Mouse (Mus musculus) layer of hippocampus, postnatal 36 days (tissue): ENCODE measurements around the gene Gys1. TPM values are rescaled to one million over a fixed set of nuclear protein-coding genes. Genes with fewer than 3 reads are reported as not detected.
"Not testable (repeated sequence)": the region's sequence is repeated elsewhere in the genome, so short reads cannot be mapped to it uniquely, and the experiment has no call there.

Source experiments
- DNase-seq, 2 experiments: peaks; one replicate each; pipeline ENCODE4 v3.0.0; 2022
- total RNA-seq, 2 experiments: library from RNA; stranded (reverse); gene quantifications; 2 replicates each; pipeline ENCODE4 v1.2.3; 2021

The Gys1 gene
- total RNA-seq = 10 to 100 TPM; 14.5 to 18.6 TPM

GRCm38 (mm10) chr7:45434203-45435015 lies at the start of gene Gys1:
Gene Gys1 (plus strand): TSS chr7:45434844.
- peak; percentile 100 for DNase-seq

DNA sequence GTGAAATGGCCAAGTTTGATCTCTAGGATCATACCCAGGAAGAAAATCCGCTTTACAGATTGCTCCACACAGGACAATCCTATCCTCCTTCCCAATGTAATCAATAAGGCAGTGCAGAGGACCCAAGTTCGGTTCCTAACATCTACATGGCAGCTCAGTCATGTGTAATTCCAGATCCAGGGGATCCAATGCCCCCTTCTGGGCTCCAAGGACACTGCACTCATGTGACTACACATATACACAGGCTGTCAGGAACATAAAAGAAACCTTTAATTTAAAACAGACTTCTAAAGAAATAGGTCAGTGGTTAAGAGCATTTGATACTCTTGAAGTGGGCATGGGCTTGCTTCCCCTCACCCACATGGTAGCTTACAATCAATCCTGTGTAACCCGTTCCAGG lies 48.6 kb upstream of the Gys1 start:
- DNase-seq = no peak

DNA sequence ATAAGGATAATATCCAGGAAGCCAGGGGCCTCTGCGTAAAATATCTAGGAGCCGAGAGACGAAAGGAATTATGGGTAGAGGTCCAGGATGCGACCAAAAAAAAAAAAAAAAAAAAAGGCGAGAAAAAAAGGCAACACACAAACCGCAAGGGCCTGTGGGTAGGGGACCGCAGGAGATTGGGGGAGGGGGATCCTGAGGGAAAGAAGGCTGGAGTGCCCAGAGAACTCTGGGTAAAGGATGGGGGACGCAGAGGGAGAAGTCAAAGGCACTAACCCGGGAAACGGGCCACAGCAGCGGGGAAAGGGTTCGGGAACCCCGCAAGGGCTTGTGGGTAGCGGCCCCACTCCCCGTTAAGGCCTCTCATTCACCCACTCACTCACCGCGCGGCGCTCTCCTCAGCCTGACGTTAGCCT lies 39.5 kb upstream of the Gys1 start:
- no peak for DNase-seq

GRCm38 (mm10) chr7:45395578-45396336 lies 38.9 kb upstream of the Gys1 start, which contains the start of gene Snrnp70:
Gene Snrnp70 (minus strand): TSS chr7:45395742.
- DNase-seq = peak; percentile 100

GRCm38 (mm10) chr7:45396337-45396775 lies 38.3 kb upstream of the Gys1 start:
- not testable (repeated sequence) for DNase-seq

DNA sequence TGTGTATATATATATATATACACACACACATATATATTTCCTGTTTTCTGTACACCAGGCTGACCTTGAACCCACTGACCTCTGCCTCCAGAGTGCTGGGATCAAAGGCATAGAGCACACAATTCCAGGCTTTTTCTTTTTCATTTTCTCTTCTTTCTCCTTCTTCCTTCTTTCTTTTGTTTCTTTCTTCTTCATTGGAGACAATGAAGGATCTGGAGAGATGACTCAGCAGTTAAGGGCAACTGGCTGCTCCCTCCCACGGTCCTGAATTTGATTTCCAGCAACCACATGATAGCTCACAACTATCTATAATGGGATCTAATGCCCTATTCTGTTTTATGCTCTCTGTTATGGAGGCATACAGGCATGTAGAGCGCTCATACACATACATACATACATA lies 37.9 kb upstream of the Gys1 start:
- DNase-seq = no peak

- no peak for DNase-seq
Observed at GRCm38 (mm10) chr7:45401521-45402085, 33.0 kb upstream of the Gys1 start.

GRCm38 (mm10) chr7:45403532-45404261 lies 30.9 kb upstream of the Gys1 start:
- DNase-seq = no peak

DNA sequence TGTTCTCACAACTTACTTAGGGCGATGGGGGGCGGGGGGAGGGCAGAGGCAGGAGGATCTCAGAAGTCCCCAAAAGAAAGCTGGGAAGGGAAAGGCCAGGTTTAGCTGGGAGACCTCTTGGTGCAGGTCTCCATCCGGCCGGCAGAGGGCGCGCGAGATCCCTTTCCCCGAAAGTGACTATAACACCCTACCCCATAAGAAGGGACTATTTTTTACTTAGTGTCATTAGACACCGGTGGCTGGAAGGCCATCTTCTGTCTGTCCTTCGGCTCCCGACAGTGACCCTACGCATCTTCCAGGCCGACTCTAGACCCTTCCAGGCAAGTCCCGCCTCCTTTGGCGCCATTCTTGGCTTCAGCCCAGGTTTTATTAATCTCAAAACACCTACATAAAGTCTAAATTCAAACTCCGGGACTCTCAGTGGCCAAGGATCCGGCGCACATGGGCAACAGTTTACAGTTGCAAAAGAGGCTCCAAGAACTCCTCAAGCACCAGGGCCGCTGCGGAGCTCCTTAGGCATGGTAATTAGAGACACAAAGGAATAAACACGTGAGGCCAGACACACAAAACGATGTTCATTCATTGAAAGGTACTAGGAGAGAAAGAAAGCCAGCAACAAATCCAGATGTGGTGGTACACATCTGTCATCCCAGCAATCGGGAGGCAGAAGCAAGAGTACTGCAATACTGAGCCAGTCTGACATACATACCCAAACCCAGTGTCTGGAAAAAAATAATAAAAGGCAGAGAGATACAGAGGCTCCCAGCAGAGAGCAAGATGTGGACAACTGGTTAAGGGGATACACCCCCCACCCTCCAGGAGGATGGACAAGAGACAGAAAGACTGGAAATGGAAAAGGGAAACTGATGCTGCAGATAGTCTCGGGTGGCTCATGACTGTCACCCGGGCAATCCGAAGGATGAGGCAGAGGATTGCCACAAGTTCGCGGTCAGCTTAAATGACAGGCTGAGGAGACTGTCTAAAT lies 29.3 kb upstream of the Gys1 start, which contains the start of gene Kcna7:
Gene Kcna7, plus strand, starts transcription at position 563 of the 985 bp plus-strand sequence.
- DNase-seq = peak; percentile 50 to 67

GRCm38 (mm10) chr7:45406157-45407156 lies 28.2 kb upstream of the Gys1 start:
- DNase-seq = no peak

DNA sequence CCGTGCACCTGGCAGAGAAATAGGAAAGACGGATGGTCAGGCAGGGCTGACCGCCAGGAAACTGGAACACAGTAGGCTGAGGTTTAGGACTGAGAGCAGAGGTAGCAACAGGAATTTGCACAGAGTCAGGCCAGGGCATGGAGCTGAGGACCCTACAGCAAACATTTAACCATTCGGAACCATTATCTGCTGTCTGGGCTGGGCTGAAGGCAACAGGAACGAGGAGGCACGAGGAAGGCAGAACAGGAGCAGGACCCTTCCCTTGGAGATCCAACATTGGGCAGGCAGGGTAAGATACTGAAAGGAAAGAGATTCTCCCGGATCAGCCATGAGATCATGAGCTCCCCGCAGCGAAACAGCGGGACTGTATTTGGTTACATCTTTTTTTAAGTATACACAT lies 26.8 kb upstream of the Gys1 start:
- no peak for DNase-seq

GRCm38 (mm10) chr7:45408351-45408750 lies 26.3 kb upstream of the Gys1 start:
- DNase-seq = no peak

DNA sequence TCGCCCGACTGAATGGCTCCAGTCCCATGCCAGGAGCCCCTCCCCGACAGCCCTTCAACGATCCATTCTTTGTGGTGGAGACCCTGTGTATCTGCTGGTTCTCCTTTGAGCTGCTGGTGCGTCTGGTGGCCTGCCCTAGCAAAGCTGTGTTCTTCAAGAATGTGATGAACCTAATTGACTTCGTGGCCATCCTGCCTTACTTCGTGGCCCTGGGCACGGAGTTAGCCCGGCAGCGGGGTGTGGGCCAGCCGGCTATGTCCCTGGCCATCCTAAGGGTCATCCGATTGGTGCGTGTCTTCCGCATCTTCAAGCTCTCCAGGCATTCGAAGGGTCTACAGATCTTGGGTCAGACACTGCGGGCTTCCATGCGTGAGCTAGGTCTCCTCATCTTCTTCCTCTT lies 25.7 kb upstream of the Gys1 start:
- no peak for DNase-seq

- no peak for DNase-seq
Observed at GRCm38 (mm10) chr7:45409497-45410163, 25.0 kb upstream of the Gys1 start.

- no peak for DNase-seq
Observed at GRCm38 (mm10) chr7:45412421-45412820, 22.2 kb upstream of the Gys1 start.

GRCm38 (mm10) chr7:45413113-45413863 lies 21.4 kb upstream of the Gys1 start, which contains the start of gene Ntf5:
Gene Ntf5 (plus strand): TSS chr7:45413695.
- DNase-seq = no peak

DNA sequence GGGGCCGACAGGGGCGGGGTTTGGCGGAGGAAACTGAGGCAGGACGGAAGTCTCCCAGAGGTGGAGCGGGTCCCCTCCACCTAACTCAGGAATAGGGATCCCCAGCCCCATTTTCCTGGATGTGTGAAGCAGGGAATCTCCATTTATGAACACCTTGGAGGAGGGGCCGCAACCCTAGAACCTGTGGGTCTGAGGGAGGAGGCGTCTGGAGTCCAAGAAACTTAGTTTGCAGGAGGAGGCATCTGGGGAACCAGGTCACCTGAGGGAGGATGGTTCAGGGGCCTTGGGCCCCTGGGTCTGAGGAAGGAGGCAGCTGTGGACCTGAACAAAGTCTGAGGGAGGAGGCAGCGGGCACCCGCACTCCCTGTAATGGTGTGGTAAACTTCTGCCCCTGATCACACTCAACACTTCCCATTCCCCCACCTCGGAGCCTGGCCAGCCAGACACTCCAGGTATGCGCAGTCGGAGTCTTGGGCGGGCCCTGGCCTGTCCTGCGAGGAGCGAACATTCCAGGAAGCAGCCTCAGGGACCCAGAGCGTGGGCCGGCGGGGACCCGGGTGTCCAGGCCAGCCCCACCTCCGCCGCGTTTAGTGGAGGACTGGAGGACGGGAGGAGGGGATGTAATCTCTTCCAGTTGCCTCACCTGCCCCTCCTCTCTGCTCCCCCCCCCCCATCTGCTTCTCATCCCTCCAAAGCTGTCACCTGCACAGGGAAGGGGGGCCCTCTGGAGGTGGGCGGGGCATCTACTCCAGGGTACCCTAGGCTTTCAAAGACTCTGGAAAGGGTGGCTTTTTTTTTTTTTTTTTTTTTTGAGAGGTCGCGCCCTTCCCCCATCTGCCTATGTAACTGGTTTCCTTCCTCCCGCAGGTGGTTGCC lies 20.5 kb upstream of the Gys1 start:
- DNase-seq = no peak
